Mouse (Mus musculus): Measurements from ENCODE around the gene Sdha.

DNA sequence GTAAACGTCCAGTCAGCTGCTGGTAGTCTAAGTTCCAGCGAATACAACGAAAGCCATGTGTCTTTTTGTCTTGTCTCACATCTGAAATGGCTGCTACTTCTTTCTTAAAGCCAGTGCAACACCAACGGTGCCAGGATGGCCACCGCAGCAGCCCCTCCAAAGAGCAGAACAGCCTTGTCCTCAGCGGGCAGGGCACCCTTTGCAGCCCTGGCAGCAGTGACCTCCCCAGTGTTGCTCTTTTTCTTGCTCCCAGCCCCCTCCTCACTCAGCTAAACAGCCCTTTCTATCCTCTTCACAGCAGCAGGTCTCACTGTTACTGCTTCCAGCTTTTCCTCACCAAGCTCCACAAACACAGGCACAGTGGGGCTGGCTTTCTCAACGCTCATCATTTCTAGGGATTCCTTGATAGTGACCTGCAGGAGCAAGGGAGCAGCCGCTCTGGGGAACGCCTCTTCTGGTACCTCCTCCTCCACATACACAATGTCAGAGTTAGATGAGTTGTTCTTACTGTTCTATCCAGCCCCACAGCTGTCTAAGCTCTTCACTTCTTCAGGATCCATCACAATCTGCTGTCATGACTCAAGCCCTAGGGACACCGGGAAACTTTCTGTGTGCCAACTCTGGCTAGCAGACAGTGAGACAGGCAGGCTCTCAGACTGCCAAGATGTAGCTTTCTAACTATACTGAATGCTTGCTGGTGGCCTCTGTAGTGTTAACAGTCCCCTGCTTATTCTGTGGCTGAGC is 31.6 kb upstream of the Sdha start:
- TF ChIP-seq MAX (IDR thresholded peaks at IDR 0.05; ENCODE audit: low read depth) = no peak
- TF ChIP-seq POLR2A (IDR thresholded peaks at IDR 0.05; ENCODE audit: insufficient read length, low read depth) = no peak
- no peak for TF ChIP-seq E2F4 (IDR thresholded peaks at IDR 0.05; ENCODE audit: insufficient read depth)
- TF ChIP-seq MYOD1 (IDR thresholded peaks at IDR 0.05; ENCODE audit: control insufficient read depth in 1 of 3, insufficient read length in 2 of 3, low read depth in 2 of 3) = peak; percentile 55 to 80 (median 68)
- no peak for TF ChIP-seq CEBPB (IDR thresholded peaks at IDR 0.05; ENCODE audit: insufficient read depth, poor library complexity, severe bottlenecking)
- TF ChIP-seq POLR2AphosphoS2 (IDR thresholded peaks at IDR 0.05; ENCODE audit: insufficient read length, low read depth) = no peak
- TF ChIP-seq REST (IDR thresholded peaks at IDR 0.05; ENCODE audit: insufficient read depth, insufficient read length) = no peak
- no peak for TF ChIP-seq TCF3 (IDR thresholded peaks at IDR 0.05; ENCODE audit: insufficient read length, low read depth)
